Mouse (Mus musculus) lung, embryonic 14.5 days (tissue): ENCODE results near the gene Gm20388. TPM values are rescaled to one million over a fixed set of nuclear protein-coding genes. Genes with fewer than 3 reads are reported as not detected.
A peak's percentile ranks its signal among the peaks of the same experiment; 100 is the strongest.

Source experiments
- ATAC-seq: fragments of 200-750 bp; cut with Nextera tagmentation; 2 replicates; pipeline ENCODE4 v1.8.0; 2017; ENCODE audit warnings: mild to moderate bottlenecking, moderate TSS enrichment, moderate library complexity; ENCODE audit not compliant: insufficient read depth
- DNase-seq: peaks from one replicate; pipeline ENCODE4 v3.0.0-alpha.2; 2015
- H3K27ac ChIP-seq: fragments of 300-500 bp; sonication (generic); 2 replicates; pipeline ENCODE4 v1.5.1; 2014; ENCODE audit warnings: low read depth, mild to moderate bottlenecking, moderate library complexity
- H3K27me3 ChIP-seq: fragments of 300-500 bp; sonication (generic); 2 replicates; pipeline ENCODE4 v1.6.1; 2014; ENCODE audit warnings: low read length, control low read depth; ENCODE audit not compliant: insufficient read depth
- H3K36me3 ChIP-seq: fragments of 300-500 bp; sonication (generic); 2 replicates; pipeline ENCODE4 v1.6.1; 2014; ENCODE audit warnings: control low read depth; ENCODE audit not compliant: insufficient read depth
- H3K4me1 ChIP-seq: fragments of 300-500 bp; sonication (generic); 2 replicates; pipeline ENCODE4 v1.6.1; 2014; ENCODE audit warnings: antibody characterized with exemption, control low read depth; ENCODE audit not compliant: insufficient read depth
- H3K4me2 ChIP-seq: fragments of 300-500 bp; sonication (generic); 2 replicates; pipeline ENCODE4 v1.6.1; 2014; ENCODE audit warnings: mild to moderate bottlenecking
- H3K4me3 ChIP-seq: fragments of 300-500 bp; sonication (generic); 2 replicates; pipeline ENCODE4 v1.5.1; 2014; ENCODE audit warnings: low read depth, low read length
- H3K9ac ChIP-seq: fragments of 300-500 bp; sonication (generic); 2 replicates; pipeline ENCODE4 v1.6.1; 2014
- H3K9me3 ChIP-seq: fragments of 300-500 bp; sonication (generic); 2 replicates; pipeline ENCODE4 v1.6.1; 2016; ENCODE audit warnings: low read depth, low read length, control low read depth
- CTCF ChIP-seq: IDR thresholded peaks from 2 replicates; pipeline ENCODE4 v1.5.1; 2016; ENCODE audit warnings: antibody characterized with exemption, low read depth
- WGBS: fragments of 180-500 bp; shearing (Covaris S2); extraction: QIAGEN DNeasy Blood & Tissue Kit; methylation state at CpG from one replicate; pipeline ENCODE4 v1.1.7; 2014; 5-methylcytosine and 5-hydroxymethylcytosine counted together
- polyA plus RNA-seq: library from polyadenylated mRNA; unstranded; fragments of >200 nt; fragmentation: Nextera tagmentation; extraction: Ambion mirVana; gene quantifications from 2 replicates; pipeline ENCODE4 v1.2.1, GENCODE M21; 2014

Gene Gm20388
- polyA plus RNA-seq, 1 experiment from 2014 or later: not detected

DNA sequence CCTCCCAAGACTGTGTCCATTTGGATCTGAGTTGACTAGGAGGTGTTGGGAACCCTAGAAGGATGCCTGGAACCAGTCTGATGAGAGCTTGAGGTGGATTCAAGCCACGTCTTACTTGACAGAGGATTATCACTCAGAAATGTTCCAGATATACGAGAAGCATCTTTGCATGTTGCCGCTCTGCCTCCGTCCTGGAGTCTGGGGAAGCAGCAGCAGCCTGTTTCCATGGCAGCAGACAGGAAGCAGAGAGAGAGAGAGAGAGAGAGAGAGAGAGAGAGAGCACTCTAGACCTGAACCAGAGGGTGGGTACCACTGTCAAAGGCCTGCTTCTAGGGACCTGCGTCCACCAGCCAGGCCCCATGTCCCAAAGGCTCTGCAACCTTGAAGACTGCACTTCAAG is 1386.0 kb downstream of the Gm20388 start:
- H3K9ac ChIP-seq: no peak overlapping the region
- no peak overlapping the region for H3K4me2 ChIP-seq
- no peak overlapping the region for H3K4me3 ChIP-seq
- H3K9me3 ChIP-seq: no peaks in the 10 kb centered on the region
- no peaks in the 10 kb centered on the region for H3K36me3 ChIP-seq
- no peaks in the 10 kb centered on the region for H3K27me3 ChIP-seq
- DNase-seq (peak; percentile 51), ATAC-seq (no peak)
- WGBS: 34% methylated on average over 5 of the region's 5 CpGs
- 0 out of 2 replicates have a peak overlapping the region, but pooled peaks have one; percentile 19 for H3K27ac ChIP-seq
- peaks cover 24% of the 10 kb centered on the region for H3K4me1 ChIP-seq
- no peak for TF ChIP-seq CTCF

DNA sequence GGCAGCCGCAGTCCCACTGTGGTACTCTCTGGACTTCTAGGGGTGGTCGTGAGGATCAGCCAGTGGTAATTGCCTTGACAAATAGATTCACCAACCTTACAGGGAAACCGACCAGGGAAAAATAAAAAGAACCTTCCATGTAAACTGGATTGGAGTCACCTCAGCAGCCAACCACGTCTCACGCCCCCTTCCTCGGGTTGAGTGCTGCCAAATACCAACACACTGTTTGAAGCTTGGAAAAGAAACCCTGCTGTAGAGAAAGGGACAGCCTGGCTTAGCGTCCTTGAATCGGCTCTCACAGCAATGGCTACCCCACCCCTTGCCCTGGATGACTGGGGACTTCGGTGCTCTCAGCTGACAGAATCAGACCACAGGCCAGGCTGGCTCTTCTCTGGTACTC is 1386.7 kb downstream of the Gm20388 start:
- no peaks in the 10 kb centered on the region for H3K36me3 ChIP-seq
- no peak overlapping the region for H3K4me2 ChIP-seq
- H3K27ac ChIP-seq: no peak overlapping the region
- WGBS: 66% methylated on average over 9 of the region's 9 CpGs
- no peak overlapping the region for H3K9ac ChIP-seq
- ATAC-seq (no peak), DNase-seq (no peak)
- peaks cover 31% of the 10 kb centered on the region for H3K4me1 ChIP-seq
- H3K9me3 ChIP-seq: no peaks in the 10 kb centered on the region
- no peak overlapping the region for H3K4me3 ChIP-seq
- no peak for TF ChIP-seq CTCF
- no peaks in the 10 kb centered on the region for H3K27me3 ChIP-seq

DNA sequence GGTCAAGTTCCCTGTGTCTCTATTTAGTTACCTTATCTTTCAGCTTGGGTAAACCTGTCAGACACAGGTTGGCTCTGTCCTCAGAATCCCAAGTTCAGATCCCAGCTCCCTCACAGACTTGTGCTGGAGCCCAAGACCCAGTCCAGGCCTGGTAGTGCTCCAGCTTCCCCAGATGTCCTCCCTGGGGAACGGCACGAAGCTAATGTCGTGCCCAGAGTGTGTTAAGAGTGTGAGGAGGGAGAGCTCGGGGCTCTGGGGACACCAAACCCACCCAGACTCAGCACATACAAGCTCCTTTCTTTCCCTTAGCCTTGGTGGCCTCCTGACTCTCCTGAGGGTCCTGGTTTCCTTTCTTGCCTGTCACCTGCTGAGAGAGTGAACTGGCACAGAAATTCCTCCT is 1389.4 kb downstream of the Gm20388 start:
- Histone ChIP-seq H3K4me1 (peaks cover 35% of the 10 kb centered on the region), H3K4me3 (no peak overlapping the region), H3K27me3 (no peaks in the 10 kb centered on the region), H3K36me3 (no peaks in the 10 kb centered on the region), H3K27ac (peak overlapping the region; percentile 82), H3K4me2 (no peak overlapping the region), H3K9me3 (no peaks in the 10 kb centered on the region), H3K9ac (0 out of 2 replicates have a peak overlapping the region, but pooled peaks have one; percentile 3)
- TF ChIP-seq CTCF: no peak
- ATAC-seq (no peak), DNase-seq (no peak)
- WGBS: 45% methylated on average over 4 of the region's 4 CpGs

DNA sequence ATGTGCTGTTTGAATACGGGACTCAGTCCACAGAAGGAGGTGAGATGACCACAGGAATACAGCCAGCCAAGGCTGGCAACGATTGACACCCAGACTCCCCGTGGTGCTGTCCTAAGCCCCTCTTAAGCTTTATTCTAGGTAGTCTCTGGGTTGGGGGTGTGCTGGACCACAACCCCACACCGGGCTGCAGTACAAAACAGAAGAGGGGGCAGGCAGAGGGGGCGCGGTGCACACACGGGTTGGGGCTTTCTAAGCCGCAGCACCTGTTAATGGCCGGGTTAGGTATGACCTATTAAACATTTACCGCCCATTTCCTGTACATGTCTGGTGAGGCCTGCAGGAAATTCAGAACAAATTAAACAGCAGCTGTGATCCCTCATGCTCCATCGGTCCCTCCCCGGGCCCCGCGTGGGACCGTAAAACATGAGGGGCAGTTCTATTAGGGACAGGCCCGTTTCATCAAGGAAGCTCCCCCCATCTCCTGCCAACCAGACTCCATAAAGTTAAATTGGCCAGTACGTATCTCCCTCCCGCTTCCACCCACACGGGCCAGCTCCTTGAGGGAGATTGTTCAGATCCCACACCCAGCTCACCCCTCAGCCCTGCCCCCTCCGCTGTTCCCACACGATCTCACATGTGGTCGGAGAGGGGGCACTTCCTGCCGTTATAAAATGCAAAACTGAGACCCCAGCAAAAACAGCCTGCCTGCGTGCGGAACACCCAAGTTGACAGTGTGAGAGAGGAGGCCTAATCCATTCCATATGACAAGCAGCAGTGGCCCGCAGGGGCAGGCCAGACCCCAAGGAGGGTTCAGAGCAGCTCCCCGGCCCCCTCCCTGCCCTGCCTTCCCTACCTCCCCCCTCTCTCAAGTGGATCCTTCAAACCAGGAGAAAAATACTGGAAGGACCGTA is 1390.1 kb downstream of the Gm20388 start:
- Histone ChIP-seq H3K4me2 (peak overlapping the region; percentile 46), H3K9me3 (no peaks in the 10 kb centered on the region), H3K4me3 (no peak overlapping the region), H3K27ac (peak overlapping the region; percentile 82), H3K4me1 (peaks cover 35% of the 10 kb centered on the region), H3K9ac (0 out of 2 replicates have a peak overlapping the region, but pooled peaks have one; percentile 7), H3K27me3 (no peaks in the 10 kb centered on the region), H3K36me3 (no peaks in the 10 kb centered on the region)
- ATAC-seq (peak; percentile 91), DNase-seq (peak; percentile 85)
- 13% methylated on average over 28 of the region's 28 CpGs for WGBS
- TF ChIP-seq CTCF: 0 out of 2 replicates have a peak, but pooled peaks have one; percentile 2

DNA sequence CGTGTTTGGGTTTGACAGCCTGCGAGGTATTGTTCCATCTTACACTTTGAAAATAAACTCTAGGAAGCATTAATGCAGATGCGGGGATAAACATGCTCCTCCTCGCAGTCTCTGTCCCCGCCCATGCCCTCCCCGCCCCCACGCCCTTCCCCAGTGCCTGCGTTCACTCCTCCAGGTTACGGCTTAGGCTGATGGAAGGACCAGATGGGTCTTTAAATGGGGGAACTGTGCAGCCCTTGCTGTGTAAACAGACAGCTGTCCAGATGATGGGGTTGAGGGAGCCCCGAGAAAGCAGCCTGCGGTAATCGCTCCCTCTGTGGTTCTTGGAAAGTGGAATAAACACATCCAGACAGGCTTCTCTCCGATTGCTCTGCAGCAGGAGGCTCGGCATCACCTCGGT is 1390.8 kb downstream of the Gm20388 start:
- Histone ChIP-seq H3K4me3 (no peak overlapping the region), H3K9me3 (no peaks in the 10 kb centered on the region), H3K27ac (peak overlapping the region; percentile 82), H3K4me1 (peaks cover 30% of the 10 kb centered on the region), H3K9ac (no peak overlapping the region), H3K27me3 (no peaks in the 10 kb centered on the region), H3K36me3 (no peaks in the 10 kb centered on the region), H3K4me2 (peak overlapping the region; percentile 46)
- ATAC-seq (peak; percentile 55), DNase-seq (no peak)
- TF ChIP-seq CTCF: no peak
- WGBS: 5% methylated on average over 15 of the region's 15 CpGs

DNA sequence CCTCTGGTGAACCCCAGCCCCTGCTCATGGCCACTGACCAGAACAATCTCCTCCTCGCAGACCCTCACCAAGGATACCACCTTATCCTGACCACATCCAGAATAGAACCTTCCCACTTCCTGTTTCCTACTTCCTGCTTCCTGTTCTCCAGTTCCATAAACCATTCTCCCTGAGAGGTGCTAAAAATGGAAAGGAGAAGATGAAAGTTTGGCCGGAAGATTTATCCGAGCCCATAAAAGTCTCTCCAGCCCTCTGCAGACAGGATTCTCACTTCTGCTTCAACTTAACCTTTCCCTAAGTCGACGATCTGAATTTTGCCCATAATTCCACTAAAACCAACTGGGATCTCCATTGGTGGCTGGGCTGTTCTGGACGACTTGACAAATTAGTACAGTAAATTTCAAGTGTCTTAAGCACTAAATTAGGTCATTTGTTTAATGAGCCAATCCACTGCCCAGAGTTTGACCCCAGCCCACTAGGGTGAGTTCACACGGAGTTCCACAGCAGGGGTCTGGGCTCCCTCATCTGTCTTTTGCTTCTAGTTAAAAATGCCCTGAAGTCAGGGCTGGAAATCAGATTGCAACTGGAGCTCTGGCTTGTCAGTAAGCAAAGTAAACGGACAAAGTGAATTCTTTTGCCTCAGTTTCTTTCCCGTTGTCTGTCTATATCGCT is 1391.5 kb downstream of the Gm20388 start:
- peaks cover 29% of the 10 kb centered on the region for H3K4me1 ChIP-seq
- no peak for ATAC-seq

DNA sequence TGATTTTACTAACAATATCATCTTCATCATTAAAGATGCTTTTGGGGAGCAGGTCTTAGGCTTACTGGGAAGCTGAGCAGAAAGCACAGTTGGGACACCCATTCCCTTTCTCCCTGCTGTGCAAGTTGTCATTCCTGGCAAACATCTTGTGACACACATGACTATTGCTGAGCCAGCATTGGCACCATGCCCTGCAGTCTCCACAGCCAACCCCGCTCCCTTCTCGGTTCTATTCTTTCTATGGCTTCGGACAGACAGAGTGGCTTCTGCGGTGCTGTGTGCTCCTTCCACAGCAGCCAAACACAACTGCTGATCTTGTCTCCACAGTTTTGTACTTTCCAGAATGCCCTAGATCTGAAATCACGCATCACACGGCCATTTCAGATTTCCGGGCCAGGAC is 1397.1 kb downstream of the Gm20388 start:
- peaks cover 7% of the 10 kb centered on the region for H3K4me1 ChIP-seq

More for the DNA sequence above, 1391.5 kb downstream of the Gm20388 start:
- Histone ChIP-seq H3K9ac (no peak overlapping the region), H3K36me3 (no peaks in the 10 kb centered on the region), H3K9me3 (no peaks in the 10 kb centered on the region), H3K4me2 (peak overlapping the region; percentile 46), H3K27ac (peak overlapping the region; percentile 82), H3K27me3 (no peaks in the 10 kb centered on the region), H3K4me3 (no peak overlapping the region)
- TF ChIP-seq CTCF: no peak
- WGBS: 37% methylated on average over 10 of the region's 10 CpGs
- DNase-seq: no peak

More for the DNA sequence above, 1397.1 kb downstream of the Gm20388 start:
- Histone ChIP-seq H3K27ac (no peak overlapping the region), H3K9me3 (no peaks in the 10 kb centered on the region), H3K36me3 (no peaks in the 10 kb centered on the region), H3K9ac (no peak overlapping the region), H3K4me3 (no peak overlapping the region), H3K4me2 (no peak overlapping the region), H3K27me3 (no peaks in the 10 kb centered on the region)
- WGBS: 67% methylated on average over 7 of the region's 7 CpGs
- ATAC-seq (no peak), DNase-seq (peak; percentile 80)
- no peak for TF ChIP-seq CTCF
